Mouse (Mus musculus): ENCODE data around the gene Hist2h2aa2. TPM values are rescaled to one million over a fixed set of nuclear protein-coding genes. Genes with fewer than 3 reads are reported as not detected.

Gene Hist2h2aa2
- 70.3 TPM for polyA plus RNA-seq (2017; shearing (Covaris generic))

DNA sequence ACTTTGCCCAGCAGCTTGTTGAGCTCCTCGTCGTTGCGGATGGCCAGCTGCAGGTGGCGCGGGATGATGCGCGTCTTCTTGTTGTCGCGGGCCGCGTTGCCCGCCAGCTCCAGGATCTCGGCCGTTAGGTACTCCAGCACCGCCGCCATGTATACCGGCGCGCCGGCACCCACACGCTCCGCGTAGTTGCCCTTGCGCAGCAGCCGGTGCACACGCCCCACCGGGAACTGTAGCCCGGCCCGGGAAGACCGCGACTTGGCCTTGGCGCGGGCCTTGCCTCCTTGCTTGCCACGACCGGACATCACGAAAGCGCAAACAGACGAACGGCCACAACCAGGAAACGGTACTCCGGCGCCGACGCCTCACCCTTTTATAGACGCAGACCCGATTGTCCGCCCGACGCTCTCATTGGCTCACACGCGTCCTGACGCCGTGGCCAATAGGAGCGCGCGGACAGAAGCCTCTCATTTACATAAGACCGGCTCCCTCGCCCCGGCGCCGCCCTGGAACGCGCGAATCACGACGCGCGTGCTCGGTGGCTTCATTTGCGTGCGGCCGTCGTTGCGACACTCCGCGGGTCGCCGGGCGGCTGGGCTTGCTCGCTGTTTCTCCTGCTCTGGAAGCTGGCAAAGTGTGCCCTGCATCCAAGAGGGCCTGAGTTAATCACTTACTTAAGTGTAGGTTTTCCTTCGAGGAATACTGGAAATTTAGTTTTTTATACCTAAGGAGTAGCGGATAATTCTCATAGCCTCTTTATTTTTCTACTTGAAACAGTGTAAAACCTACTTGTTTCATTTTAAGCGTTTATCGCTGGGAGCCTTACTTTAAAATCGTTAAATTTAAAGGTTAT, at the start of gene Hist2h2aa2:
Gene Hist2h2aa2, minus strand, starts transcription at position 328 of the 850 bp plus-strand sequence.

DNA sequence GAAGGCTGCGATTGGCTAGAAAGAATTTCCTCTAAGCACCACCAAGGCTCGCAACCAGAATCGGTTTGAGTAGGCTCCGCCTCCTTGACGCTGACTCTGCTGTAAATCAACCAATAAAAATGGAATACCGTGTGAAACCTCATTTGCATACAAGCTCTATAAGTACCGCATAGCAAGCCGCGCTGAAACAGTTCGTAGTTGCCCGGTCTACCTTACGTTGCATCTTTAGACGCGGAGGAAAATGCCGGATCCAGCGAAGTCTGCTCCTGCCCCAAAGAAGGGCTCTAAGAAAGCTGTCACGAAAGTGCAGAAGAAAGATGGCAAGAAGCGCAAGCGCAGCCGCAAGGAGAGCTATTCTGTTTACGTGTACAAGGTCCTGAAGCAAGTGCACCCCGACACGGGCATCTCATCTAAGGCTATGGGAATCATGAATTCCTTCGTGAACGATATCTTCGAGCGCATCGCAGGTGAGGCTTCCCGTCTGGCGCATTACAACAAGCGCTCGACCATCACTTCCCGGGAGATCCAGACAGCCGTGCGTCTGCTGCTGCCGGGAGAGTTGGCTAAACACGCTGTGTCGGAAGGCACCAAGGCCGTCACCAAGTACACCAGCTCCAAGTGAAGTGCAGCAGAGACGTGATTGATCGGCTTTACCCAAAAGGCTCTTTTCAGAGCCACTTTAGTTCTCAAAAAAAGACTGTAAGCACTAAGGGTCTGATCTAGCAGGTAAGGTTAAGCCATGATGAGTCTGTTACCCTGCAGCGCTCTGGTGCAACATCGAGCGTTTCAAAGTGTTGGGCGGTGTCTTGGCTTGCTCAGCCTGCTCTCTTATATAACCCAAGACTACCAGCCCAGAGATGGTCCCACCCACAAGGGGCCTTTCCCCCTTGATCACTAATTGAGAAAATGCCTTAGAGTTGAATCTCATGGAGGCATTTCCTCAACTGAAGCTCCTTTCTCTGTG, 29.7 kb upstream of the Hist2h2aa2 start, which contains the start of gene Hist2h2bb:
Gene Hist2h2bb, plus strand, starts transcription at position 242 of the 964 bp plus-strand sequence.

DNA sequence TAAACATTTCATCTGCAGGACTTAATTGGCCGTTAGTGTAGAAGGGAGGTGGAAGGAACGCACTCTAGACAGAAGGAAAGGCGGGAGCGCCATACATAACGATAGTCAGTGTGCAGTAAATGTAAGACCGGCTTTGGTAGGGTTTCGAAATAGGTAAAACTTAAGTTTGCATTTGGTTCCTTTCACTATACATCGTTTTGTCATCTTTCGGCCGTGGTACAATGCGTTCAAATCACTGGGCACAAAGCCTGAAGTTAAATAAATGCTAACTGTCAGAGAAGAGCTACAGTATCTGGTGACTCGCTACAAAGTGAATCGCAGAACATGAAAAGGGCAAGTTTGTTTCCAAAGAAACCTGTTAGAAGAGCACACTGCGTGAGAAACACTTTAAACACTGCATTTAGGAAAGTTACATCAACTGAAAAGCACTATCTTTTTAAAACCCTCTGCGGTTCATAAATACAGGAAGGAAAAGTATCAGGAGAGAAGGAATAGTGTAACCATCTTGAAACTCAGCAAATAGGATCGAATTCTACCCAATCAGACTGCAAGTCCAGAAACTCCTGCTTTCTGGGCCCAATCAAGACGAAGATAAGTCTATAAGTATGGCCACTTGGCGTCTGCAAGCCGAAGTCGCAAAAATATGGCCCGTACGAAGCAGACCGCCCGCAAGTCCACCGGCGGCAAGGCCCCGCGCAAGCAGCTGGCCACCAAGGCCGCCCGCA, 28.1 kb upstream of the Hist2h2aa2 start, which contains the start of gene Hist2h3b:
Gene Hist2h3b, plus strand, starts transcription at position 604 of the 725 bp plus-strand sequence.

DNA sequence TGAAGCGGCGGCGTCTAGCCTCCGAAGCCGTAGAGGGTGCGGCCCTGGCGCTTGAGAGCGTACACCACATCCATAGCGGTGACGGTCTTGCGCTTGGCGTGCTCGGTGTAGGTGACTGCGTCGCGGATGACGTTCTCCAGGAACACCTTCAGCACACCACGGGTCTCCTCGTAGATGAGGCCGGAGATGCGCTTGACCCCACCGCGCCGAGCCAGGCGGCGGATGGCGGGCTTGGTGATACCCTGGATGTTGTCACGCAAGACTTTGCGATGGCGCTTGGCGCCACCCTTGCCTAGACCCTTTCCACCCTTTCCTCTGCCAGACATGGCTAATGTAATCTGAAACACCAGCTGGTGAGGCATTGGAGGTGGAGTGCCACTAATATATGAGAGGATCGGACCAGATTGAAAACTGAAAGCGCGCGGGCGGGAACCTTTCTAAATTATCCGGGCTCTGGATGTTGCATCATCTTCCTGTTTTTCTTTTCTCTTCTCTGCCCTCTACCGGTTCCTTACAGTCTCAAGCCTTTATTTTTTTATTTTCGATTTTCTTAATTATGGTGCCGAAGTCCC, 23.0 kb upstream of the Hist2h2aa2 start, which contains the start of gene Hist2h4:
Gene Hist2h4, minus strand, starts transcription at position 333 of the 572 bp plus-strand sequence.

GRCm38 (mm10) chr3:96246427-96246856, 6.4 kb upstream of the Hist2h2aa2 start, which contains the start of gene Hist2h3c1:
TSS of gene Hist2h3c1 (plus strand) at chr3:96246685.

DNA sequence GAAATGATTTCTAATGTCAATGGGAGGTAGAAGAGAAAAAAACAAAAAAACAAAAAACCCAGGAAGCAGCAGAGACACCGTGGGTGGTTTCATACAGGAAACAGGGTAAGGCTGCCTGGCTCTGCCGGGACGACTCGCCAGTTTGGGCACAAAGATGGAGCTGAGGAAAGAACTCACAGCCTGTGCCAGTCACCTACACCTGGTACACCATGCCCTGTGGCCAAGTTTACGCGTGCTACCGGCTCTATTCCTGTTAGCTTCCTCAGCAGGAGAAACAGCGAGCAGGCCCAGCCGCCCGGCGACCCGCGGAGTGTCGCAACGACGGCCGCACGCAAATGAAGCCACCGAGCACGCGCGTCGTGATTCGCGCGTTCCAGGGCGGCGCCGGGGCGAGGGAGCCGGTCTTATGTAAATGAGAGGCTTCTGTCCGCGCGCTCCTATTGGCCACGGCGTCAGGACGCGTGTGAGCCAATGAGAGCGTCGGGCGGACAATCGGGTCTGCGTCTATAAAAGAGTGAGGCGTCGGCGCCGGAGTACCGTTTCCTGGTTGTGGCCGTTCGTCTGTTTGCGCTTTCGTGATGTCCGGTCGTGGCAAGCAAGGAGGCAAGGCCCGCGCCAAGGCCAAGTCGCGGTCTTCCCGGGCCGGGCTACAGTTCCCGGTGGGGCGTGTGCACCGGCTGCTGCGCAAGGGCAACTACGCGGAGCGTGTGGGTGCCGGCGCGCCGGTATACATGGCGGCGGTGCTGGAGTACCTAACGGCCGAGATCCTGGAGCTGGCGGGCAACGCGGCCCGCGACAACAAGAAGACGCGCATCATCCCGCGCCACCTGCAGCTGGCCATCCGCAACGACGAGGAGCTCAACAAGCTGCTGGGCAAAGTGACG, 5.2 kb upstream of the Hist2h2aa2 start, which contains the start of gene Hist2h2aa1:
Gene Hist2h2aa1, plus strand, starts transcription at position 495 of the 884 bp plus-strand sequence.

DNA sequence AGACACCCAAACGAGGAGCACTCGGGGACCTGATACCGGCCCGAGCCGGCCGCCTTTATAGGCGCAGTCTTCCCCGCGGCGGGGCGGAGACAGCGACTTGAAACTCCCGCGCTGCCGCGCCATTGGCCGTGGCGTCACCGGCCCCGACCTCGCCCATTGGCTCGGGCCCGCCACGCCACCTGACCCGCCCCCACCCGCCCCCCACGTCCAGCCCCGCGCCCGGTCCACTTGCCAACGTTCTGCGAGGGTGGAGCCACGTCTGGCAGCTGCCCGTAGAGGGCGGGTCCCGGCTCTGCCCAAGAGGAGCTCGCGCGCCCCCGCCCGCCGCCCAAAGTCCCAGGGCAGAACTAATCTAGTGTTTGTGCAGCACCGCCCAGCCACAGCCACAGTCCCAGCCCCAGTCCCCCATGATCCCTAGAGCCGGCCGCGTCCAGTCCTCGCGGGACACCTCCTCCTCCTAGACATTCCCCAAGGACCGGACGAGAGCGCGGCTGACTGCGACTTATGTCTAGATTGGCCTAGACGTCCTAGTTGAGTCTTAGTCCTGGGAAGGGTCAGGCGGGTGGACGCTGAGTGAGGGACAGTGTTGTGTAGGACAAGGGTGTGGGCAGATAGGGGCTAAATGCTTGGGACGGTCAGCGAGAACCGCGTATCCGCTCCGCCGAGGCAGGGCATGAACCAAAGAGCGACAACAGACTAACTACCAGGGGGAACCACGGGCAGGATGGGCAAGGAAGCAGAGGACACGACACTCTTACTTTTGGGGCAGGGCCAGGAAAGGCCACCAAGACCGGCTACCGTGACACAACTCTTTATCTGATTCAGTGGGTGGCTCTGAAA, 902 bp downstream of the Hist2h2aa2 start, which contains the start of gene Hist2h3c2:
Gene Hist2h3c2, minus strand, starts transcription at position 174 of the 840 bp plus-strand sequence.

DNA sequence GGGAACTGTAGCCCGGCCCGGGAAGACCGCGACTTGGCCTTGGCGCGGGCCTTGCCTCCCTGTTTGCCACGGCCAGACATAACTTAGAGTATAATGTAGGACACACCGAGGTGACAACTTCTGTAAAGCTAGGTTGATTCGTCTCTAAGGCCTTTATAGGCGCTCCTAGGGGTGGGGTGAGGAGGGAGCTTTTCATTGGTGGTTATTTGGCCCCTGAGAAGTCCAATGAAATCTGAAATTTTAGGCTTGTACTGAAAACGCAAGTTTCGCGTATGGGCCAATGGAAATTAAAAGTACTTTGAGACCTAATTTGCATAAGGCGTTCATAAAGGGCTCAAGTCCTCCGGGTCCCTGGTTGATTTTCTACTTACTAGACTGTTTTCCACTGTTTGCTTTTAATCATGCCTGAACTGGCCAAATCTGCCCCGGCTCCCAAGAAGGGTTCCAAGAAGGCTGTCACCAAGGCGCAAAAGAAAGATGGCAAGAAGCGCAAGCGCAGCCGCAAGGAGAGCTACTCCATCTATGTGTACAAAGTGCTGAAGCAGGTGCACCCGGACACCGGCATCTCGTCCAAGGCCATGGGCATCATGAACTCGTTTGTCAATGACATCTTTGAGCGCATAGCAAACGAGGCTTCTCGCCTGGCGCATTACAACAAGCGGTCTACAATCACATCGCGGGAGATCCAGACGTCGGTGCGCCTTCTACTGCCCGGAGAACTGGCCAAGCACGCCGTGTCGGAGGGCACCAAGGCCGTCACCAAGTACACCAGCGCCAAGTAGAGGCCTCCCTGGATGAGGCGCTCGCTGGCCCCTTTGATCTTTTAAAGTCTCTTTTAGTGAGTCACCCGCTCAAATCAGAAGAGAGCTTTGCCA, 19.1 kb downstream of the Hist2h2aa2 start, which contains the start of the genes Hist2h2ac and Hist2h2be:
Gene Hist2h2ac, minus strand, starts transcription at position 116 of the 875 bp plus-strand sequence.
Gene Hist2h2be, plus strand, starts transcription at position 355 of the 875 bp plus-strand sequence.

DNA sequence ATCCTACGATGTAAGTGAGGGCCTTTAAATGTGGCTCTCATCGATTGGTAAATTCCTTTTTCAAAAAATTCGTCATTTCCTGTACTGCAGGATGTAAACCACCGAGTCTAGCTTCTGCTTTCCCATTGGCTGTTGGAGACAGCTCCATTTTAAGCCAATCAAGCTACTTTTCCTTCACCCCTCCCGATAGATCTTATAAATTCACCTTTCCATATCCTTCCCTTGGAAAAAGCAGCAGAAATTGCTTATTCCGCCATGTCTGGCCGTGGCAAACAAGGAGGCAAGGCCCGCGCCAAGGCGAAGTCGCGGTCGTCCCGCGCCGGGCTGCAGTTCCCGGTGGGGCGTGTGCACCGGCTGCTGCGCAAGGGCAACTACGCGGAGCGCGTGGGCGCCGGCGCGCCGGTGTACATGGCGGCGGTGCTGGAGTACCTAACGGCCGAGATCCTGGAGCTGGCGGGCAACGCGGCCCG, 20.4 kb downstream of the Hist2h2aa2 start, which contains the start of the genes Bola1 and Hist2h2ab:
Gene Bola1, minus strand, starts transcription at position 49 of the 470 bp plus-strand sequence.
Gene Hist2h2ab, plus strand, starts transcription at position 205 of the 470 bp plus-strand sequence.

Other genes with a start within 250 kb of the Hist2h2aa2 start
- gene Plekho1, start 244.3 kb downstream of the Hist2h2aa2 start, polyA plus RNA-seq (2017; shearing (Covaris generic)): 4.0 TPM
- gene Vps45, start 181.8 kb downstream of the Hist2h2aa2 start, polyA plus RNA-seq (2017; shearing (Covaris generic)): 15.4 TPM
- 14.3 TPM for gene Otud7b, start 135.7 kb downstream of the Hist2h2aa2 start, polyA plus RNA-seq (2017; shearing (Covaris generic))
- 0.44 TPM for gene Mtmr11, start 78.3 kb downstream of the Hist2h2aa2 start, polyA plus RNA-seq (2017; shearing (Covaris generic))
- 153 TPM for gene Sf3b4, start 67.9 kb downstream of the Hist2h2aa2 start, polyA plus RNA-seq (2017; shearing (Covaris generic))
- gene Sv2a, start 59.1 kb downstream of the Hist2h2aa2 start, polyA plus RNA-seq (2017; shearing (Covaris generic)): 3.7 TPM
- 16.8 TPM for gene Bola1, start 20.6 kb downstream of the Hist2h2aa2 start, polyA plus RNA-seq (2017; shearing (Covaris generic))
- 4.5 TPM for gene Hist2h2ab, start 20.4 kb downstream of the Hist2h2aa2 start, polyA plus RNA-seq (2017; shearing (Covaris generic))
- 10.4 TPM for gene Hist2h2ac, start 19.4 kb downstream of the Hist2h2aa2 start, polyA plus RNA-seq (2017; shearing (Covaris generic))
- gene Hist2h2be, start 19.2 kb downstream of the Hist2h2aa2 start, polyA plus RNA-seq (2017; shearing (Covaris generic)): 3.5 TPM
- not detected for gene Hist2h3c2, start 1.1 kb downstream of the Hist2h2aa2 start, polyA plus RNA-seq (2017; shearing (Covaris generic))
- 7.7 TPM for gene Hist2h2aa1, start 5.2 kb upstream of the Hist2h2aa2 start, polyA plus RNA-seq (2017; shearing (Covaris generic))
- gene Hist2h3c1, start 6.4 kb upstream of the Hist2h2aa2 start, polyA plus RNA-seq (2017; shearing (Covaris generic)): not detected
- 4.9 TPM for gene Hist2h4, start 23.0 kb upstream of the Hist2h2aa2 start, polyA plus RNA-seq (2017; shearing (Covaris generic))
- 7.5 TPM for gene Hist2h3b, start 28.4 kb upstream of the Hist2h2aa2 start, polyA plus RNA-seq (2017; shearing (Covaris generic))
- 11.2 TPM for gene Hist2h2bb, start 29.5 kb upstream of the Hist2h2aa2 start, polyA plus RNA-seq (2017; shearing (Covaris generic))
- not detected for gene Fcgr1, start 53.7 kb upstream of the Hist2h2aa2 start, polyA plus RNA-seq (2017; shearing (Covaris generic))
- gene BC107364, start 212.0 kb upstream of the Hist2h2aa2 start, polyA plus RNA-seq (2017; shearing (Covaris generic)): not detected